Mouse (Mus musculus) liver, embryonic 14.5 days (tissue): ENCODE measurements around the gene Sipa1l3. TPM values are rescaled to one million over a fixed set of nuclear protein-coding genes. Genes with fewer than 3 reads are reported as not detected.

ENCODE experiments used
- ATAC-seq: fragments of 200-750 bp; cut with Nextera tagmentation; 2 replicates; pipeline ENCODE4 v1.8.0; 2017; ENCODE audit warnings: moderate number of reproducible peaks, mild to moderate bottlenecking, moderate library complexity; ENCODE audit not compliant: insufficient read depth
- DNase-seq, 3 experiments: peaks; one replicate each; pipeline ENCODE4 v3.0.0-alpha.2; 2012 to 2013; ENCODE audit warnings: low read depth in 3 of 3, low spot score in 3 of 3
- H3K27ac ChIP-seq: fragments of 300-500 bp; sonication (generic); 2 replicates; pipeline ENCODE4 v1.5.1; 2014; ENCODE audit warnings: moderate library complexity, mild to moderate bottlenecking, control low read depth, inconsistent platforms
- H3K27me3 ChIP-seq: fragments of 300-500 bp; sonication (generic); 2 replicates; pipeline ENCODE4 v1.6.1; 2014; ENCODE audit warnings: mild to moderate bottlenecking, low read length, moderate library complexity; ENCODE audit not compliant: control insufficient read depth, insufficient read depth
- H3K36me3 ChIP-seq: fragments of 300-500 bp; sonication (generic); replicated peaks from 2 replicates; pipeline ENCODE4 v1.6.1; 2014; ENCODE audit warnings: low read depth; ENCODE audit not compliant: control insufficient read depth, insufficient read depth
- H3K4me1 ChIP-seq, 2 experiments: fragments of 200-500 bp in 1 of 2; fragments of 300-500 bp in 1 of 2; sonication (generic) in 1 of 2; replicated peaks; 2 replicates each; pipeline ENCODE4 v1.6.1; 2012 to 2014; ENCODE audit warnings: antibody characterized with exemption in 1 of 2, inconsistent platforms in 1 of 2, low read length in 1 of 2; ENCODE audit not compliant: control insufficient read depth in 2 of 2, insufficient read depth in 2 of 2
- H3K4me2 ChIP-seq: fragments of 300-500 bp; sonication (generic); 2 replicates; pipeline ENCODE4 v1.6.1; 2014; ENCODE audit warnings: low read depth, mild to moderate bottlenecking, control low read depth, moderate library complexity
- H3K4me3 ChIP-seq, 2 experiments: fragments of 200-500 bp in 1 of 2; fragments of 300-500 bp in 1 of 2; sonication (generic) in 1 of 2; 2 replicates each; pipeline ENCODE4 v1.5.1; 2012 to 2014; ENCODE audit warnings: low read depth in 2 of 2, low read length in 2 of 2, mild to moderate bottlenecking in 2 of 2, control low read depth in 1 of 2, inconsistent platforms in 1 of 2, moderate library complexity in 1 of 2; ENCODE audit not compliant: insufficient read depth in 1 of 2
- H3K9ac ChIP-seq: fragments of 300-500 bp; sonication (generic); replicated peaks from 2 replicates; pipeline ENCODE4 v1.6.1; 2014; ENCODE audit warnings: mild to moderate bottlenecking, control low read depth, moderate library complexity
- H3K9me3 ChIP-seq: fragments of 300-500 bp; sonication (generic); 2 replicates; pipeline ENCODE4 v1.6.1; 2016; ENCODE audit warnings: low read length, mixed read lengths; ENCODE audit not compliant: control insufficient read depth
- CTCF ChIP-seq: IDR thresholded peaks from 2 replicates; pipeline ENCODE4 v1.5.1; 2016; ENCODE audit warnings: antibody characterized with exemption, low read depth, control low read depth
- EP300 ChIP-seq: IDR thresholded peaks from 2 replicates; pipeline ENCODE4 v1.6.1; 2016; ENCODE audit warnings: antibody characterized with exemption, low read depth
- WGBS: fragments of 180-500 bp; shearing (Covaris S2); extraction: QIAGEN DNeasy Blood & Tissue Kit; methylation state at CpG from one replicate; pipeline ENCODE4 v1.1.7; 2014; ENCODE audit not compliant: insufficient replicate concordance; 5-methylcytosine and 5-hydroxymethylcytosine counted together
- polyA plus RNA-seq, 2 experiments: library from polyadenylated mRNA; depleted of rRNA in 1 of 2; stranded (reverse) in 1 of 2; unstranded in 1 of 2; fragments of >200 nt; fragmentation: Nextera tagmentation in 1 of 2; extraction: Ambion mirVana in 1 of 2; gene quantifications; 2 replicates each; pipeline versions ENCODE4 v1.2.1 to v1.2.3; 2012 to 2014

Gene Sipa1l3
- polyA plus RNA-seq, 2 experiments: 1.8 to 4.9 TPM

- WGBS: 72% methylated on average over 11 of the region's 11 CpGs
- Histone ChIP-seq H3K4me2 (no peak overlapping the region), H3K9me3 (no peaks in the 10 kb centered on the region), H3K27ac (no peak overlapping the region), H3K4me3 (no peak overlapping the region), H3K36me3 (no peaks in the 10 kb centered on the region), H3K27me3 (no peaks in the 10 kb centered on the region), H3K9ac (no peak overlapping the region), H3K4me1 (peaks cover 4 to 16% of the 10 kb centered on the region in 2 experiments)
- TF ChIP-seq EP300 (no peak), CTCF (no peak)
- ATAC-seq (no peak), DNase-seq (no peak)
Measured at GRCm38 (mm10) chr7:29432947-29433553, 85.4 kb downstream of the Sipa1l3 start.

DNA sequence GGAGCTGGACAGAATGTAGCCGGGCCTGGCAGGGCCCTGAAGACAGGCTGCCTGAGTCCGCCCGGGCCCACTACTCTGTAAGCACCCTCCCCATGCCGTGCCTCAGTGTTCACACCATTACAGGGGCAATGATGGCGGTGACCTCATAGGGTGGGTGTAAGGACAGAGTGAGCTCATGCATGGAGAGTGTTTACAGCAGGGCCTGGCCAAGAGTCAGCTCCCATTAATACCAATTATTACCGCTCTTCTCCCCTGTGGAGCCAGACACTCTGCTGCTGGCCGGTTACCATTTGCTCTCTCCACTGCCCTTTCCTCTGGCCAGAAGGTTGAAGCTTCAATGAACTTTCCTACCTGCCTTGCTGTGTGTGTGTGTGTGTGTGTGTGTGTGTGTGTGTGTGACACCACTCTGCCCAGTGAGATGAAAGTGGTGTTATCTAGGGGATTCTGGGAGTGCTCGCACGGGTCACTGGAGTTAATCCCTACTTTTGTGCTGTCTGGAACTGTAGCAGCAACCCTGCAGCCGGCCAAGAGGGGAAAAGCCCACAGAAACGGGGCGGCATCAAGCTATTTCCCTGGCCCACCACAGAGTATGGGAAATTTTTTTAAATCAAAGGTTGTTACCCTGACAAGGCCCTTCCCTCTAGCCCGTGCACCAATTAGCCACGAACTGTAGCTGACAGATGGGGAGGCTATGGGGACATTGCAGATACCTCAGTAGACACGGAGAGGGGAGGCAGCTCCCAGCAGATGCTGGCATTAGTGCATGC, 86.1 kb downstream of the Sipa1l3 start:
- Histone ChIP-seq H3K9ac (no peak overlapping the region), H3K4me3 (no peak overlapping the region), H3K36me3 (no peaks in the 10 kb centered on the region), H3K27me3 (no peaks in the 10 kb centered on the region), H3K4me1 (peaks cover 4 to 16% of the 10 kb centered on the region in 2 experiments), H3K9me3 (no peaks in the 10 kb centered on the region), H3K4me2 (no peak overlapping the region), H3K27ac (no peak overlapping the region)
- TF ChIP-seq CTCF (no peak), EP300 (no peak)
- no peak for ATAC-seq
- 64% methylated on average over 15 of the region's 15 CpGs for WGBS
- no peak for DNase-seq

DNA sequence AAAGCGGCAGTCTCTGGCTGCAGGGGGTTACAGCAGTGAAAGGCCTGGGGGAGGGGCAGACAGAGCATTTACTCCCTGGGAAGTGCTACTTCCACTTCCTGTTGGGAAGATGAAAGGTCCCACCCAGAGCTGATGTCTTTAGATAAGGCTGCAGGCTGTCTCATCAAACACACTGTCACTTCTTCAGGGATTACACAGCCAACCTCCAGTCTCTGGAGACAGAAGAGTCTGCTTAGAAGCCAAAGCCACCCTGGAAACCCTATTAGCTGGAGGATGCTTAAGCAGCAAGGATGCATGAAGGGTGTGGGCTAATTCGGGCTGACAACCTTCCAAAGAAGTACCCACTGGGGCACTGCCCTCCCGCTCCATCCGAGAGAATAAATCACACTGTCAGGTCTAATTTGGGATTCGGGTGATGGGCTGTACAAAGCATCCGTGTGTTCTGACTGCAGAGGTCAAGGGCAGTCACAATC, 87.7 kb downstream of the Sipa1l3 start:
- 42% methylated on average over 6 of the region's 6 CpGs for WGBS
- TF ChIP-seq EP300: no peak
- no peak for TF ChIP-seq CTCF
- DNase-seq: no peak
- Histone ChIP-seq H3K9me3 (no peaks in the 10 kb centered on the region), H3K4me1 (peaks cover 4 to 17% of the 10 kb centered on the region in 2 experiments), H3K4me2 (no peak overlapping the region), H3K27me3 (no peaks in the 10 kb centered on the region), H3K4me3 (no peak overlapping the region), H3K27ac (no peak overlapping the region), H3K9ac (no peak overlapping the region), H3K36me3 (no peaks in the 10 kb centered on the region)
- ATAC-seq: no peak

GRCm38 (mm10) chr7:29426056-29426455, 92.4 kb downstream of the Sipa1l3 start:
- Histone ChIP-seq H3K27me3 (no peaks in the 10 kb centered on the region), H3K27ac (no peak overlapping the region), H3K9me3 (no peaks in the 10 kb centered on the region), H3K9ac (no peak overlapping the region), H3K4me2 (no peak overlapping the region), H3K4me3 (no peak overlapping the region), H3K4me1 (peaks cover 4 to 19% of the 10 kb centered on the region in 2 experiments), H3K36me3 (no peaks in the 10 kb centered on the region)
- ATAC-seq: no peak
- 65% methylated on average over 8 of the region's 8 CpGs for WGBS
- DNase-seq: no peak
- no peak for TF ChIP-seq CTCF
- no peak for TF ChIP-seq EP300

- 61% methylated on average over 7 of the region's 7 CpGs for whole genome bisulfite sequencing
Measured at GRCm38 (mm10) chr7:29425413-29425827, 93.0 kb downstream of the Sipa1l3 start.

More at GRCm38 (mm10) chr7:29425413-29425827, 93.0 kb downstream of the Sipa1l3 start:
- TF ChIP-seq EP300: no peak
- TF ChIP-seq CTCF: no peak
- Histone ChIP-seq H3K36me3 (no peaks in the 10 kb centered on the region), H3K27me3 (no peaks in the 10 kb centered on the region), H3K4me3 (no peak overlapping the region), H3K9ac (no peak overlapping the region), H3K4me1 (peaks cover 0 to 15% of the 10 kb centered on the region in 2 experiments; a peak in 2 of 4 replicates), H3K27ac (no peak overlapping the region), H3K9me3 (no peaks in the 10 kb centered on the region), H3K4me2 (no peak overlapping the region)
- DNase-seq: no peak
- ATAC-seq: no peak
